Mouse (Mus musculus) adrenal gland, postnatal 36 days (tissue): ENCODE data around the gene Syne4. TPM values are rescaled to one million over a fixed set of nuclear protein-coding genes. Genes with fewer than 3 reads are reported as not detected.
A peak's percentile ranks its signal among the peaks of the same experiment; 100 is the strongest.

Experiments used
- DNase-seq, 2 experiments: peaks; one replicate each; pipeline ENCODE4 v3.0.0; 2021; ENCODE audit warnings: mixed read lengths in 1 of 2
- total RNA-seq, 2 experiments: library from RNA; stranded (reverse); gene quantifications; 2 replicates each; pipeline ENCODE4 v1.2.3; 2021

Syne4 gene
- total RNA-seq, 2 experiments from 2014 or later, result 21.8 to 49.1 TPM

DNA sequence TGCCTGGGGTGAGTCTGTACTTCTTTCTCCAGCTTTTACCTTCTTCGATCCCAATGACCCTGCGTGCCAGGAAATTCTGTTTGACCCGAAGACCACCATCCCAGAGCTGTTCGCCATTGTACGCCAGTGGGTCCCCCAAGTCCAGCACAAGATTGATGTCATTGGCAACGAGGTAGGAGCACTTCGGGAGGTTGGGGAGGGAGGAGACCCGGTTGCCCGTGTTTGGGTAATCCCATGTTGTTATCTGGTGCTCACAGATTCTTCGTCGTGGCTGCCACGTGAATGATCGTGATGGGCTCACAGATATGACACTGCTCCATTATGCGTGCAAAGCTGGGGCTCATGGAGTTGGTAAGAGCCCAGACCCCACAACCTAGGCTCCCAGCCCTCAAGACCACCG is 17.8 kb upstream of the Syne4 start:
- DNase-seq, result no peak

DNA sequence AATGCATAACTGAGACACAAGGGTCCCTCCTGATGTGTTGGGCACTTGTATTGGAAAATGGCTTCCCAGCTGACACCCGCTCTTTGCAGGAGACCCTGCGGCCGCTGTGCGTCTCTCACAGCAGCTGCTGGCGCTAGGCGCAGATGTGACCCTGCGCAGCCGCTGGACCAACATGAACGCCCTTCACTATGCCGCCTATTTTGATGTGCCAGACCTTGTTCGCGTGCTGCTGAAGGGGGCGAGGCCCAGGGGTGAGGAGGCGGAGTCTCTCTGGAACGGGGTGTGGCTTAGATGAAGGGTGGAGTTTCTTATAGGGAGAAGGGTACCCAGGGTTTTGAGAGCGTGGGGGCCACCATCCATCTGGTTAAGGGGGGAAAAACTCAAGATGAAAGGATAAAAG is 17.3 kb upstream of the Syne4 start:
- no peak for DNase-seq

- DNase-seq, result peak in 1 of 2 experiments; percentile 42
Observed at GRCm38 (mm10) chr7:30300914-30301313, 13.7 kb upstream of the Syne4 start.

DNA sequence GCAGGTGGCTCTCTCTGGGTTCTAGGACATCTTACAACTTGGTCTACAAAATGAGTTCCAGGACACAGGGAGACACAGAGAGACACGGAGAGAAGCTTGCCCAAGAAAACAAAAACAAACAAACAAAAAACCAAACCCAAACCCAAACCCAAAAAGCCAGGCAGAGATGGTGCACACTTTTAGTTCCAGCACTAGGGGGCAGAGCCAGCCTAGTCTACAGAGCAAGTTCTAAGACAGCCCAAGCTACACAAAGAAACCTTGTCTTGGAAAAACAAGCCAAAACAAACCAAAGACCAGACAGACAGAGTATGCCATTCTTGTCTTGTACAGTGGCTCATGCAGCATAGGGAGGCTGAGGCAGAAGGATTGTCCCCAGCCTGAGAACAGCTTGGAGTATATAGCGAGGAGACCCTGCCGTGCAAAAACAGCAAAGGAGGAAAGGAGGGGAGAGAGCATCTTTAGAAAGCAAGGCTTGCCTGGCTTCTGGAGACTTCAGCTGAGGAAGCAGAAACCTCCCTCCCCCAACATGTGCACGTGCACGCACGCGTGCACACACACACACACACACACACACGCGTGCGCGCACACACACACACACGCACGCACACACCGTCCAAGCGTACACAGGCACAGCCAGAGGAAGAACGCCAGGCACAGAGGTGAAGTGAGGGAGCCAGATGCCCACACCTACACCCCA is 8.4 kb upstream of the Syne4 start:
- peak in 1 of 2 experiments; percentile 34 for DNase-seq

DNA sequence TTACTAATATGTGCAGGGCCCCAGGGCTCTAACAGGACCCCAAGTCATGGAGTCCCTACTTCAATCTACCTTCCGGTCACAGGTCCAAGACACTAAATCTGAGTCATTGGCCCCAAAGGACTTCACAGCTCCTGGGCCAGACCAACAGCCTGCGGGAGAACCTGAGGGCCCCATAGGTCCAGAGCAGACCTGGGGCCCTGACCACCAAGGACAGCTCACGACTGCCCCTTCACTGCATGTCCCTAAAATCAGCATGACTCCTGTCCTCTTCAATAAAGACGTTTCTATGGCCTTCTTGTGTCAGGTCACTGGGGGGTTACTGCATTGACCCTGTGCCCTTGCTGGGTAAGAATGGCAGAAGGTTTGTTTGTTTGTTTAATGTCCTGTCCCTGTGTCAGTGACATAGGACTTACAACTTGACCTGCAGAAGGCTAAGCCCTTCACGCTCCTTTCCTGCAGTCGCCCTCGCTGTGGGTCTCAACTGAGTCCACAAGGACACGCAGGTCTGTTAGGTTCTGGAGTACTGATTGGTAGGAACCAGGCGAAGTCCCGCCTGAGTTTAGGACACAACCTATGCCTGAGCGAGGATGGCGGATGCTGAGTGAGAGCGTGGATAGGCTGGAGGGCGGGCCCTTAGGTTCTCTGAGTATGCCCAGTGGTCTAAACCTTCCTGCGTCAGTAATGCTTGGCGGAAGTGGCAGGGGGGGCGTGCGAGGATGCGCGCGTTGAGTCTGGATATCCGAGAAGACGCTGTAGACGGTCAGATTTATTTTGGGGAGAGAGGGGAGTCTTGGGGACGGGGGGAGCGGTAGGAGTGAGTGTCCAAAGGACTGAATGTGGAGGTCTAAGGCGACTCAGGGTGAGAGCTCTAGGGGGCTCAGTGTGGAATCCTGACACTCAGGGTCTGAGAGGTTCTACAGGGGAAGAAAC is 6.3 kb upstream of the Syne4 start, which contains the start of gene Alkbh6:
Alkbh6 (plus strand) TSS at position 642 of the 930 bp plus-strand sequence.
- DNase-seq, result peak; percentile 95

- DNase-seq, result no peak
Observed at GRCm38 (mm10) chr7:30309395-30310129, 5.0 kb upstream of the Syne4 start.

DNA sequence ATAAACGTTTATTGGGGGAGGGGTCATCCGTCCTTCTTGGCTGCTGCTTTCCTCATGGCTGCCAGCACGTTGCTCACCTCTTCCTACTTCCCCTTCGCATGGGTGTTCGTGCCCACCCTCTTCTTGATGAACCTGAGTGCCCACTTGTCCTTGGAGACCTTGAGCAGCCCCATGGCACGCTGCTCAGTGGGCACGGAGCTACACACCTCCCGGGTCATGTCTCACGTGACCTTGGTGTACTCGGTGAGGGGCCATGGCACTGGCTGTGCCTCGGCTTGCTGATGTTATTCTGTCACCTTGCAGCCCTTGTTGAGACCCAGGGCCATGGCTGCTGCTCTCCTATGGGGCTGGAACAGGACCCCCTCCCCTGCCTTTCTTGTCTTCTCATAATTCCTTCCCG is 4.5 kb upstream of the Syne4 start:
- DNase-seq, result no peak

DNA sequence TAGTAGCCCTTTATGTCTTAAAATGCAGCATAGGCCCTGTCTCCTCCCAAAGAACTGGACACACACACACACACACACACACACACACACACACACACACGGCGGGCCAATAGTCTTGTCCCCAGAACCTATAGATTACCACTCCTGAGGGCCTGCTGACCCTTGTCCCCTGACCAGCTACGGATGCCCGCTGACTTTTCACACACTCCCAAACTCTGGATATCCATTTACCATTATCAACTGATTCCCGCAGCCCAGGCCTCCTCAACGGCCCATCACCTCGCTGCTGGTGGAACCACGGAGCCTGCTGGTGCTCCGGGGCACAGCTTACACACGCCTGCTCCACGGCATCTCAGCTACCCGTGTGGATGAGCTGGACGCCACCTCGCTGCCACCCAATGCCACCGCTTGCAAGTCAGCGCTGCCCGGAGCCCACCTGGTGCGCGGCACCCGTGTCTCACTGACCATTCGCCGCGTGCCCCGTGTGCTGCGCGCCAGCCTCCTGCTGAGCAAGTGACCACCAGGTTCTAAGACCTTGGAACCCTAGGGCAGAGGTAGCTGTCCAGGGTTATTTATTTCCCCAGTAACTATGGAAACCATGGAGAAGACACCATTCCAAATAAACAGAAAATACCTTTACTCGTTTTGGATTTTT is 814 bp upstream of the Syne4 start:
- no peak for DNase-seq

DNA sequence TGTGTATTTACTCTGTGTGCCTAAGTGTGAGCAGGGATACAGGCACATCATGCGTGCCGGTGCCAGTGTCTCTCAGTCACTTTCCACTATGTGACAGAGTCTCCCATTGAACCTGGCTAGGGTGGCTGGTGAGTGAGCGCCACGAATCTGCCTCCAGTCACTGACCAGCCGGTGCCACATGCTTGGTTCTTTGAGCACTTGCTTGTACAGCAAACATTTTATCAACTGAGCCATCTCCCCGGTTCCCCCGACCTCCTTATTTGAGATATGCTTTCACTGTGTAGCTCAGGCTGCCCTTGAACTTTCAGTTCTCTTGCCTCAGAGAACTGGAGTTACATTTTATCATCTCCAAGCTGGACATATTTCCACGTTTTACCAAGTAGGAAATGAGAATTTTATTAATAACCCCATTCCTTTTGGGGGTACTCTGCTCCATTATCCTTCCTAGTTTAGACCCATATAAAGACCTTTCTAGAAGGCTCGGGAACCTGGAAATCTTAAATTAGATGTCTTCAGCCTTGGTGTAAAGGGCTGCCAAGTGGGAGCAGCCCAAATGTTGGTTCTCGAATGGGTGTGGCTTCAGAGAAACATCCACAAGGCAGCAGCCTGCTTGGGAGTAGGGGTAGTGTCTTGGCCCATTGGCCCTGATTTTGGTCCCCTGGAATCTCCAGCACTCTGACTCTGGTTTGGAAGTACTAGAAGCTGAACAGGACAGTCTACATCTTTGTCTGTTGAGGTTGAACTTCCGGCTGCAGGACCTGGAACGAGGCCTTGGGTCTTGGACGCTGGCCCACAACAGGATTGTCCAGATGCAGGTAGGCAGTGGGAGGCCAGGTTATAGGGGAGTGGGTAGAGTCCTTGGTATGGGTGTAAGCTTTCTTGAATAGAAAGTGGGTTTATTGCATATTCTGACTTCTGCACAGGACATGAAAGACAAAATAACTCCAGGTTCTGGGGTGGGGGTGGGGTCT is 1.2 kb downstream of the Syne4 start:
- DNase-seq, result peak in 1 of 2 experiments; percentile 31

DNA sequence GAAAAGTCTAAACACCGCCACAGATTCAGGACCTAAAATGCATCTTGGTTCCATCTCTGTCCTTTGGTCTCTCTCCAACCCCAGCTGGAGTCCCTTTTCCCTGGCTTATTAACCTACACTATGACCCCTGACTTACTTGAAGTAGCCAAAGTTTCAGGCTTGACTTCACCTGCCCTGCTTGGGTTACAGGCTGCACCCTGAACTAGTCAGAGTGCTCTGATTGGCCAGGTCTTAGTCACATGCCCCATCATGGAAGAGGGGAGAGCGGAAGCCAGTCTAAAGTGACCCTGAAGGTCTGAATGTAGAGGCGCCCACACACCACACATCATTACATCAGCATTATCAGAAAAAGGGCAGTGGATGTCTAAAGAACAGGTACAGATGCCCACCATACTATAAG is 3.5 kb downstream of the Syne4 start:
- DNase-seq, result no peak

GRCm38 (mm10) chr7:30320946-30321345 is 6.3 kb downstream of the Syne4 start:
- no peak for DNase-seq

- DNase-seq, result peak; percentile 81 to 89
Observed at GRCm38 (mm10) chr7:30321539-30322284, 7.1 kb downstream of the Syne4 start, which contains the start of gene E130208F15Rik. TSS of gene E130208F15Rik (plus strand) at chr7:30321740.

GRCm38 (mm10) chr7:30322285-30322667 is 7.7 kb downstream of the Syne4 start:
- DNase-seq, result peak; percentile 98

GRCm38 (mm10) chr7:30322865-30323264 is 8.3 kb downstream of the Syne4 start:
- DNase-seq, result no peak

DNA sequence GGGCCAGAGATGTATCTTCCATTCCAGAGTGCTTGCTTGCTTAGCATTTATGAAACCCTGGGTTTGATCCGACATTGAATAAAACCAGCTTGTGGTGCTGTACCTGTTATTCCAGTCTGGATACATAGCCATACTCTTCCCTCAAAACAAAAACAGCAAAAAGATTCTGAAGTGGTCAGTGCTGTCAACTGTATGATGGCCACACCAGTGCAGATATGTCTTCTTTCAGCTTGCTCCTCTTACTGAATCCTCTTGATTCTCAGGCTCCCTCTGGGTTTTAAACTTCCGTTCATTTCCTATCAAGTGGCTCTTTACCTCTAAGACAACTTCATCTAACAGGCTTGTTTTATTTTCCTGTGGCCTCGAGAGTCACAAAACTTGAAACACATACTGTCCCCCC is 9.2 kb downstream of the Syne4 start, which contains the start of gene Sdhaf1:
Sdhaf1 (minus strand) TSS at position 101 of the 400 bp plus-strand sequence.
- DNase-seq, result no peak

DNA sequence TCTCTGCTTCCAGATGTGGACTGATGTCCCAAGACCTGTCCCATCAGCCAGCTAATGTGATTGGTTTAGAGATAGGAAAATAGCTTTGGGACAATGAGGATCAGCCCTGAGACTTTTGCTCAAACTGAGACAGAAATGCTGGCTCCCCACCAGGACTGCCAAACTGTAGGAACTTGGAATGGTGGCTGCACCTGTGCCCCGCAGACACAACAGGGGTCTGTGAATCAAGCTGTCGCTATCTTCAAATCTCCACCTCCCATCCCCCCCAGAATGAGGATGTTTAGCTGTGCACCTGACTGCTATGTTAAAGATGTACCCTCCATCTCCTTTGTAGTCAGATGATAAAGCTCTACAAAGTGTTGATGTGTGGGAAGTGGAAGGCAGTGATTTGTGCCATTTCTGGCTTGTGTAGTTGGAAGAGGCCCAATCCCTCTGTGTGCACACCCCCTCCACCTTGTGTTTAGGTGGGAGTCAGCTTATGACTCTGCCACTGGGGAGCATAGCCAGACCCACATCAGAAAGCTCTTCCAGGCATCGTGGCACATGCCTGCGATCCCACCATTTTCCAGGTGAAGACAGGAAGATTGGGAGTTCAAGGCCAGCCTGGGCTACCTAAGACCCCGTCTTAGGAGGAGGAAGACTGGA is 9.8 kb downstream of the Syne4 start:
- no peak for DNase-seq

- peak; percentile 35 to 41 for DNase-seq
Observed at GRCm38 (mm10) chr7:30325364-30325763, 10.8 kb downstream of the Syne4 start.

DNA sequence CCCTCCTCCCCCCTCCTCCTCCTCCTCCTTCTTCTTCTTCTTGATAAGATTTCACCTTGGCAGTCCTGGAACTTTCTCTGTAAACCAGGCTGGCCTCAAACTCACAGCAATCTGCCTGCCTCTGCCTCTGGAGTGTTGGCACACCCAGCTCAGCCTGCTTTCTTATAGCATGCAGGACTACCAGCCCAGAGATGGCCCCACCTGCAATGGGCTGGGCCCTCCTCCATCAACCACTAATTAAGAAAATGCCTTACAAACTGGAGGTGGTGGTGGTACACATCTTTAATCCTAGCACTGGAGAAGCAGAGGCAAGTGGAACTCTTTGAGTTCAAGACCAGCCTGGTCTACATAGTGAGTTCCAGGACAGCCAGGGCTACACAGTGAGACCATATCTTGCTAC is 11.8 kb downstream of the Syne4 start:
- no peak for DNase-seq

DNA sequence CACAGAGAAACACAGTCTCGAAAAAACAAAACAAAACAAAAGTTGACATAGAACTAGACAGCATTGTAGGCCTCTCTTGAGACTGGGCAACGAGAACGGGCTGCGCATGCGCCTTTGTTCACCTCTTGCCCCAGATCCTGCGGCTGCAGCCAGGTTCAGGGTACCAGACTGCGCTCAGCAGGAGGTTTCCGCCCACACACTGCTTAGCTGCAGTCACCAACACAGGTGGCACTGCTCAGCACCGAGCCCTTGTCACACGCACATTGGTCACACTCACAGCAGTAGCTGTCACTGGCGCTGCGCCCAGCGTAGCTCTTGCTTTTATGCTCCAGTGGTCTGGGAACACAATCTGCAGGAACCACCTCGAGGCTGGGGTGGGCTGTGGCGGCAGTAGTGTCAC is 12.5 kb downstream of the Syne4 start:
- DNase-seq, result no peak
